ENCODE assay signal across 8 mouse cellular contexts in the genomic region with DNA sequence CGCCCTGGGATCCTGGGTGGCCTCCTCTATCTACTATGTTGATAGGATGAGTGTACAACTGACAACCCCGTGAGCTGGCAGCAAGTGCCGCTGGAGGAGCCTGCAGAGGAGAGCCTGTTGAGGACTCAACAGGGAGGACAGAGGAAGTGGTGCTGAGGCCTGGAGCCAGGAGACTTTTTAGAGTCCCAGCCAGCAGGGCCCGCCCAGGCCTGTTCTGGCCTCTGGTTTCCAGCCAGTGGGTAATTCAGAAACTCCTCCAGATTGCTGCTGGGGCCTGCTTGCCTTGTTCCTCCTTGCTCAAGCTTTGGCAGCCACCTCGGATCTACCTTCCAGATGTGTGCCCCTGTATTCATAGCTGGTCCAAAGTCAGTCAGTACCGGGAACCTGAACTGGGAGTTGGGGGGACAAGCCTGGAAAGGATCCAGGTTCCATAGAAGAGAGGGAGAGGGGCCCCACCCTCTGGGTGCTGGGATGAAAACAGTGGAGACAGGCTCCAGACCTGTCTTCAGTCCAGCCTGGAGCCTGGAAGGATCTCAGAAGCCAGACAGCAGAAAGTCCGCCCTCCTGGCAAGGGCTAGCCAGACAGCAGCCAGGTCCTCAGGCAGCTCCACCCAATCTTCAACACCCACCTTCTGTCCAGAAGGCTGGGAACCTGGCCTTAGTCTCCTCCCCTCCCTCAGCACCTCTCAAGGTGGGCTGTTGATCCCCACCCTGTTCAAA. TPM values are rescaled to one million over a fixed set of nuclear protein-coding genes. Genes with fewer than 3 reads are reported as not detected.
A peak's percentile ranks its signal among the peaks of the same experiment; 100 is the strongest.
DNase-seq lines count a peak whose midpoint lies in the region; ATAC-seq and TF ChIP-seq lines count a peak whose summit lies in the region.
"Had no signal": no experiment of that assay in that cellular context is flagged by ENCODE, and none has a peak within 500 bp of the region (broad histone marks: within the 10 kb centered on the region; RNA-seq: fewer than 3 reads in every experiment).

No protein-coding gene starts in this region.

- H3K27ac ChIP-seq in spleen, adult 2 months (ENCODE audit: insufficient read depth, low read length) = peak overlapping the region; percentile 39; the same call in 1 of the 2 replicates
- H3K27ac ChIP-seq in forebrain, embryonic 12.5 days = no peak overlapping the region

- H3K4me1 ChIP-seq in spleen, adult 2 months (ENCODE audit: control insufficient read depth, insufficient read depth, insufficient read length) = no peaks in the 10 kb centered on the region
- peaks cover 24% of the 10 kb centered on the region for H3K4me1 ChIP-seq in forebrain, embryonic 12.5 days

- no peaks in the 10 kb centered on the region for H3K27me3 ChIP-seq in spleen, adult 2 months (ENCODE audit: control insufficient read depth, insufficient read depth, low read length)
- H3K27me3 ChIP-seq in forebrain, embryonic 12.5 days = 0 out of 2 replicates have a peak, but pooled peaks cover 3% of the 10 kb centered on the region

- no peak for TF ChIP-seq POLR2A in spleen, adult 2 months (IDR thresholded peaks at IDR 0.05; ENCODE audit: low read depth, low read length)

- no peaks in the 10 kb centered on the region for H3K9me3 ChIP-seq in forebrain, embryonic 12.5 days

- ATAC-seq in forebrain, embryonic 12.5 days (ENCODE audit: low FRiP score) = no peak

- no peaks in the 10 kb centered on the region for H3K36me3 ChIP-seq in spleen, adult 2 months (ENCODE audit: control insufficient read depth, insufficient read depth, low read length)
- no peaks in the 10 kb centered on the region for H3K36me3 ChIP-seq in forebrain, embryonic 12.5 days (replicated peaks)

- no peak for TF ChIP-seq CTCF in spleen, adult 2 months (IDR thresholded peaks at IDR 0.05; ENCODE audit: extremely low read depth, insufficient read depth, insufficient read length, insufficient replicate concordance)

- H3K4me3 ChIP-seq in spleen, adult 2 months (ENCODE audit: extremely low read depth, insufficient read depth, insufficient read length) = no peak overlapping the region
- H3K4me3 ChIP-seq in forebrain, embryonic 12.5 days (replicated peaks) = no peak overlapping the region

- 81% methylated on average over 7 of the region's 7 CpGs for WGBS in spleen, adult 2 months
- 88% methylated on average over 7 of the region's 7 CpGs for WGBS in forebrain, embryonic 12.5 days

- H3K4me2 ChIP-seq in forebrain, embryonic 12.5 days = no peak overlapping the region

- no peak overlapping the region for H3K9ac ChIP-seq in forebrain, embryonic 12.5 days

- DNase-seq in spleen, adult 2 months (ENCODE audit: low read depth in 1 of 2, low spot score in 2 of 2) = no peak
- no peak for DNase-seq in spleen, adult 12 weeks (ENCODE audit: low spot score)
- peak; percentile 52 to 74 for DNase-seq in gastrocnemius, postnatal 4 days (ENCODE audit: low spot score in 2 of 2)
- DNase-seq in kidney, postnatal 10 days = peak; percentile 55
- peak; percentile 64 for DNase-seq in testis, postnatal 10 days (ENCODE audit: low spot score)
- DNase-seq in neural tube, embryonic 10.5 days (ENCODE audit: extremely low spot score, low spot score) = no peak

RNA-seq across cellular contexts. Expression of gene Lrrc74a, which starts 41.6 kb away (rescaled TPM):
- polyA plus RNA-seq in spleen, adult 2 months (2012; rRNA removed) = not detected in 2 replicates
- total RNA-seq in gastrocnemius, postnatal 4 days (2021) = not detected
- polyA plus RNA-seq in forebrain, embryonic 12.5 days (2016; fragmentation: Nextera tagmentation; extraction: Ambion mirVana) = not detected in 2 replicates
- total RNA-seq: liver, adult 2 months had no signal
- polyA plus RNA-seq: liver, adult 2 months had no signal

RNA-seq across cellular contexts. Expression of gene Angel1, which starts 49.5 kb away (rescaled TPM):
- polyA plus RNA-seq in spleen, adult 2 months (2012; rRNA removed) = 5.0 and 7.3 TPM in 2 replicates
- total RNA-seq in gastrocnemius, postnatal 4 days (2021) = 10 to 100 TPM in 1 of 2 experiments, 1 to 10 TPM in 1; 7.5 to 10.2 TPM
- polyA plus RNA-seq in forebrain, embryonic 12.5 days (2016; fragmentation: Nextera tagmentation; extraction: Ambion mirVana) = 13.3 and 13.6 TPM in 2 replicates

Comparison
In these comparisons a context has a peak if more than half of its experiments do, and no peak if none do; other contexts are left out.
1. DNase-seq: peak in gastrocnemius, postnatal 4 days (2 of 2), kidney, postnatal 10 days (single experiment) and testis, postnatal 10 days (single experiment); none in spleen, adult 2 months (0 of 2), spleen, adult 12 weeks (single experiment) and neural tube, embryonic 10.5 days (single experiment).